Mouse (Mus musculus) T-helper 1 cell (primary cell): ENCODE measurements around the gene Gm20661.

ENCODE experiments used
- in situ Hi-C: fragments of 300-600 bp; cut with MboI, MseI; formaldehyde crosslinking; loops from one replicate; pipeline ENCODE4 v1.15.1; 2025; ENCODE audit warnings: high pct_unique_total_duplicates

The Gm20661 gene

DNA sequence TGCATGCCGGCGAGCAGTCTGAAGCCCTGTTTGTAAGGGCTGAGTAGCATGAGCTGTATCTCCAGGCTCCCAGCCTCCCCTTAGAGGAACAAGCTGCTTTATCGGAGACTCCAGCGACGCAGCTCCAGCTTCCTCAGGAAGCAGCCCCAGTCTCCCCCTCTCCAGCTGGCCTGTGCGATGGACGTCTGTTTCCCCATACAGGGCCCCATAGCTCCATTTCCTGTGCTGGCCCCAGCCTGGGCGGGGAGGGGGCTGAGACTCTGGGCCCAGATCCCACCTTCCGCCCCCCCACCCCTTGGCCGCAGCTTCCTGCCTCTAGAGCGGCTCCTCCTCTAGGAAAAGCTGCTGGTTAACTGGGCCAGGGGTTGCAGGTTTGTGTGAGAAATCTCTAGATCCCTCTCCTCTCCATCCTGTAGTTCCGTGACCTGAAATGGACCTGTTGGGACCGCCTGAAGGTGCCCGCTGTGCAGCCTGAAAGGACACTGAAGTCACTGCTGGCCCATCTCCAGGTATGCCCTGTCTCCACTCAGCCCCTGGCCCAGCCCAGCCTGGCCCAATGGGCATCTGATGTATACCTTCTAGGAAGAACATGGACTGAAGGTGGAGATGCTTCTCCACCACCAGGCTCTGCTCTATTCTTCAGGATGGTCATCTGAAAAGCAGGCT is at the start of gene Gm20661:
Gm20661 (plus strand) TSS at position 378 of the 666 bp plus-strand sequence.
- in situ Hi-C loops, result no loop called here

DNA sequence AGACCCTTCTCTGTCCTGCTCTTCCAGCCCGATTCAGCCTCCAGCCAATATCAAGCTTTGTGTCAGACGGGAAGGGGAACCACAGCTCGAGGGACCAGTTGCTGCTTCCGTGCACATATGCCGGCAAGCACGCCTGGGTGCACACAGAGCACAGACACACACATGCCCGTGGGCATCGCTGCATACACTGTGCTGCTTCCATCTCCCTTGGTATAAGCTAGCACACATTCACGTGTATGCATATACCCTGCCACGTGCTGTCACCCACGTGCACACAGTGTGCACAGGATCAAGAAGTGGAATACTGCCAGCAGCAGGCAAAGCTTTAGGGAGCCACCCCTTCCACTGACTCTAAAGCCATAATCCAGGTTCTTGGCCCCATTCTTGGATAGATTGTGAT is 48.7 kb upstream of the Gm20661 start:
- in situ Hi-C loops, result no loop called here

DNA sequence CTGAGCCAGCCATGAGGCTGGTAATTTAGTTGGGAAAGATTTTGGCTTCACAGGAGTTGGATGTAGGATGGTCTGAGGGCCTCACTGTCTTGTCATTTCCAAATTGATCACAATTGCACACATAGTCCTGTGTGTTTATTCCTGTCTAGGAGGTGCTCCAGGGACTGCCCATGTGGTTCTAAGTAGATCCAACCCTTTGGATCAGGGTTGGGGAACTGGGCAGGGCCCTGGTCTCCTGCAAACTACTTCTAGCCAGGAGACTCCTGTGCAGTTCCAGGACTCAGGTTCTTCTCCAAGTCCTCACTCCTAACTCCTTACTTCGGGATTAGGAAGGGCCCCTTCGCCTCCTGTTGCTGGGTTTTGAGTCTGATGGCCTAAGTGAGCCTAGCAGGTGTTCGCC is 47.5 kb upstream of the Gm20661 start, which contains the start of gene Camkv:
Camkv (plus strand) TSS at position 301 of the 400 bp plus-strand sequence.
- in situ Hi-C loops, result no loop called here

DNA sequence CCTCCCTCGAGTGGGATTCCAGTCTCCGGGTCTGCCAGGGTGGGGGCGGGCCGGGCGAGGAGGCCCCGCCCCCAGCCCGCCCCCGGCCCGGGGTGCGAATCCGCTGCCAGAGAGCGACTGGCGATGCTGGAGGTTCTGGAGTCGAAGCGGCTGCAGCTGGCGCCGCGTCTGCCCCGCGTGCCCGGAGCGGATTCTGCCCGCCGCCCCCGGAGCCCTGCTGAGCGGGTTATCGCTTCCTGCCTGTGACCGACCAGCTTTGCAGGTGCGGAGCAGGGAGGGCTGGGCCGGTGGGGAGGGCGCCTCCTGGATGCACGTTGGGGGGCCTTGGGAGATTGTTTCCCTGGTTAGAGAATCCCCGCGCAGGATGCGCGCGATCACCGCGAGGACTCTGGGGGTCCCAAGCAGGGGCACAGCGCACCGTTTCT is 47.1 kb upstream of the Gm20661 start:
- in situ Hi-C loops, result no loop called here

DNA sequence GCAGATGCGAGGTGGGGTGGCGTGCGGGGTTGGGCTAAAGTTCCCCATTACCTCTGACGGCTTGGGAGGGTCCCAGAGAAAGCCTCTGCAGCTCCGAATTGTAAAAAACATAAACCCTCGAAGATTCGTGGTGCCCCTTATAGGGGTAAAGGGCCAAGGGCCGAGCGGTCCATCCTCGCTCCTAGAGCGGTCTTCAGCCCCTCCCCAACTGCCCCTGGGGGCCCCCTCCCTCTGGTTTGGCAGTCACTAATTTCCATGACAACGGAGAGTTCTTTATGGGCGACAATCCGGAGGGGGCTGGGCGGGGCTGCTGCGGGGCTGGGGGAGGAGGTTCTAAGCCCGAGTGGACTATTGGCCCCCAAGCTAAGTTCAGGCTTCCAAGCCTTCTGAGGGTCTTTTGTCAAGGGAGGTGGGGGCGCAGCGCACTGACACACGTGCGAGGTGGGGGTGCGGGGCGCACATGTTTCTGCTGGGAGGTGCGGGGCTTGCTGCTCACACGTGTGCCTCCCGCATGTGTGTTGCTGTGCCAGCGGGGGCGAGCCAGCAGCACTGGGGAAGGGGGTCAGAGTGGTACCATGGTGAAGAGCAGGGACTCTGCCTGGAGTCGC is 46.5 kb upstream of the Gm20661 start:
- in situ Hi-C loops, result no loop called here

DNA sequence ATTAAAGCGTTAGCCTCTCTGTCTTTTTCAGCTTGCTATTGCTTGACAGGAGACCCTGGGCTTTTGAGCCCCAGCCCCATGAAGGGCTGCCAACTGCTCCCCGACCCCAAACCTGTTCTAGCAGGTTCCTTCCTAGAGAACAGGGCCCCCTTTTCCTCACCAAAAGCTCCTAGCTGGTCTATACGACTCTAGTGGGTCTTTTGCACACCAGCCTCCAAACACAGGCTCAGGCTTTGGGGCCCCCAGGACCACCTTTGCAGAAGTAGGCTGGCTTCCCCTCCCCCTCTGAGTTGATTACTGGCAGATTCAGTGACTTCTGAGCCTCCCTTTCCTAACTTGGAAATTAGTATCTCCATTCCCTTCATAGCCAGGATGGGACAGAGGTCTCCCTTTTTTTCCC is 46.0 kb upstream of the Gm20661 start:
- in situ Hi-C loops, result no loop called here

DNA sequence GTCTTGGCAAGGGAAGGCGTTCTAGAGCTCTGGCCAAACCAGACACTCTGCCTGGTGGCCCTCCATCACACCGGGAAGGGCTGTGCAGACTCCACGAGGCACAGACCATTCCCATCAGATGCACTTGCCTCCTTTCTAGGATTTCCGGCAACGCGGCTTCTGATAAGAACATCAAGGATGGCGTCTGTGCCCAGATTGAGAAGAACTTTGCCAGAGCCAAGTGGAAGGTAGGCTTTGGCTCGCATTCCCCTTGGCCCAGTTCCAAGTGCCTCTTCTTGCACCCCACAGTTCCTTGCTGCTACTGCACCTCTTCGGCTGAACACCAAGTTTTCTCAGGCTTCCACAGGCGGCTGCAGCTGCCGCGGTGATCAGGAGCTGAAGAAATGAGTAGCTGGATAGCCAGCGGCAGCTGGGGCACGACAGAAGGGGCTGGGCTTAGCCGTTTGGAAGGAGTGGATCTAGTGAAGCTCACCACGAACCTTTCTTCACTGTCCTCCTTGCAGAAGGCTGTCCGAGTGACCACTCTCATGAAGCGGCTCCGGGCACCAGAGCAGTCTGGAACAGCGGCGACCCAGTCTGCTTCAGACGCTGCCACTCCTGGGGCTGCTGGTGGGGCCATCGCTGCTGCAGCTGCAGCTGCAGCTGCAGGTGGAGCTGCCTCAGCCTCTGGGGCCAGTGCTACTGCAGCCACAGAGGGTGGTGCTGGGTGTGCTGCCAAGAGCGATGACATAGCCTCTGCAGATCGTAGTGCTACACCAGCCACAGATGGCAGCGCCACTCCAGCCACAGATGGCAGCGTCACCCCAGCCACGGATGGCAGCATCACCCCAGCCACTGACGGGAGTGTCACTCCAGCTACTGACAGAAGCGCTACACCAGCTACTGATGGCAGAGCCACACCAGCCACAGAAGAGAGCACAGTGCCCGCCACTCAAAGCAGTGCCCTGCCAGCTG is 35.3 kb upstream of the Gm20661 start:
- in situ Hi-C loops, result no loop called here

DNA sequence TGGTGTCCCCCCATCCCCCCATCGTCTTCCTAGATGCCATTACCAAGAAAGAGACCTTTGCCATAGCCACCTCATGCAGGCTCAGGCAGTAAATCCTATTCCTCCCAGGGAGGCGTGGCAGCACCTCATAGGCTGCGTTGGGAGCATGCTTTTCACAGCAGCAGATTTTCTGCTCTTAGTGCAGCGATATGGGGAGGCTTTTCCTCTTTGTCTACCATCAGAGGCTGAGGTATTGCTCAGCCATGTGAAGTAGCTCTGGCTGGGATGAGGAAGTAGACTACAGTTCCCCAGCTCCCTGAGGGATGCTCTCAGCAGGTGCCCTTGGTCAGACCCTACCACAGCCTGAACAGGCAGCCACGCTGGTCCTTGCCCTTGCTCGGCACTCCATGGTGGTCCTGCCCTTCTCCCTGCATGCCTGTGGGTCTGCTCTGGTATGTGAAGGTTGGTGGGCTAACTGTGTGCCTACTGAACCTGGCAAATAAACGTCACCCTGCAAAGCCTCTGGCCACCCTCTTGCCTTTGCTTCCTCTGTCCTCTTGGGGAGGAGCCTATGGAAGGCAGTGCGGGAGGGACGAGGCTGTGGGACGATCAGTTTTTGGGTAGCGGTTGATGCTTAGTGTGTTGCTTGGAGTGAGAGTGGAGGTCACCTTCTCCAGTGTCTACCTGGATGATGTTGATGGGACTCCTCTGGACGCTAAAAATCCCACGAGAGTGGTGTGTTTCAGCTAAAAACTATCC is 33.5 kb upstream of the Gm20661 start:
- in situ Hi-C loops, result no loop called here

DNA sequence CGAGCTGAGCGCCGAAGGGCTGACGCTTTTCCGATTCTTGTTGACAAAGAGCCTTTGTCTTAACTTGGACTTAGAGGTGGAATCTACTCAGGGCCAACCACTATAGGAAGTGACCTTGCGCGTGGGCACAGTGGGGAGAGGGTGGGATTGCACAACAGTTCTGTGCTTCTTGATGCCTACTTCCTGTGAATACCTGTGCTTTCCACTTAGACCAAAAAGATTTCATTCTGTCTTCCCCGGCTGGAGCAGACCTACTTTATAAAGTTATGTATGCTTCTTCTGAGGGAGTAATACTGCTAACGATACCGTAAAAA is 33.0 kb upstream of the Gm20661 start, which contains the start of gene Traip:
Traip (plus strand) TSS at position 215 of the 314 bp plus-strand sequence.
- in situ Hi-C loops, result no loop called here

DNA sequence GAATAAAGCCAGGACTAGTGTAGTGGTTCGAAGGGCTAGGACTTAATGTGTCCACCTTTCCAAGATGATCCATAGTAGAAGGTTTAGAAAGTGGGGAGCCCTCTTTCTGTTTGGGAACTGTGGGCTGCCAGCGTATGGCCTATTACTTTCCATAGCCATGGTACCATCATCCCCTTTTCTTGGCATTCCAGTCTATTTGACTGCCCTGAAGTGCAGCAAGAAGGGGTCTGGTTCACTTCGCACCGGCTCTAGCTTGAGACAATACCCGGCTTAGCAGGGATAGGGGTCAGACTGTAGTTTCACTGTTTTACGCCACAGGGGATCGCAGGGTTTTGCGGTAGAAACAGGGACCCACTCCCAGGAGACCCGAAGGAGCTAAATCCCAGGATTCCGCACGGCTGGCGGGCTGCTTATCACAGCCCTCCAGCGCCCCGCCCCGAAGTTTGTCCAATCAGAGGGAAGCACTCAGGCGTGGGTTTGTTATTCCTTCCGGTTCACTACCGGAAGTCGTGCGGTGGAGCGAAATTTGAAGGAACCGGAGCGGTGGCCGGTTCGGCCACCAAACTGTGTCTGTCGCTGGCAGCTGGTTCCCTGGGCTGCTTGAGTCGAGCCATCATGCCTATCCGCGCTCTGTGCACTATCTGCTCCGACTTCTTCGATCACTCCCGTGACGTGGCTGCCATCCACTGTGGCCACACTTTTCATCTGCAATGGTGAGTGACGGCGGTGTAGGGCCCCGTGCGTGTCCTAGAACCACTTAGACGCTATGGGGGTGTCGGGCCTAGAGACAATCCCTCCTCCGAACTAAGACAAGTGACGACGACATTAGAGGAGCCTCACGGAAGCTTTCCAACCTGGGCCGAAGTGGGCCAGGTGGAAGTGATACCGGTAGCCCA is 32.1 kb upstream of the Gm20661 start:
- in situ Hi-C loops, result no loop called here

DNA sequence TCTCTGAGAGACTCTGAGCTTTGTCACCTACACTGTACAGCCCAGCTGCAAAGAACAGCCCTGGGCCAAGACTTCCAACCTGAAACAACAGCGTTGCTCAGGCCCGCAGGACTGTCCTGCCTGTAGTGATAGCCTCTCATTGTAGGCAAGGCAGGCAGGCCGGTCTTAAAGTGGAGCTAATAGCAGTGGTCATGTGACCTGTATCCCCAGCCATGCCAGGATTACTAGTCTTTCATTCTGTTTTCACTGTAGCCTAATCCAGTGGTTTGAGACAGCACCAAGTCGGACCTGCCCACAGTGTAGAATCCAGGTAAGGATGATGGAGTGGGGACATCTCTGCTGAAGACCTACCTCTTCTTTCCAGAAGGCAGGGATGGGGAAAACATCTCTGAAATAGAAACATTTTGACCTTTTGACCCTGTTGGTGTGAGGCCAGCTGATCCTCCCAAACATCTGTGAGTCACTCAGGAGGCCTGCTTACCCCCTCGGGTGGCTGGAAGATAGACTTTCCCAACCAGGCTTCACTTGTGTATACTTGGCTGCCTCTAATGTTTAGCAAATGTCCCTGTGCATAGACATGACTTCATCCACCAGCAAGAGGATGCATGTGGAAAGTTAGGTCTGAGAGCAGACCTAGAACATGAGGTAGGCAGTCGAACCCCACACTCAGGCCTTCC is 27.1 kb upstream of the Gm20661 start:
- in situ Hi-C loops, result no loop called here

DNA sequence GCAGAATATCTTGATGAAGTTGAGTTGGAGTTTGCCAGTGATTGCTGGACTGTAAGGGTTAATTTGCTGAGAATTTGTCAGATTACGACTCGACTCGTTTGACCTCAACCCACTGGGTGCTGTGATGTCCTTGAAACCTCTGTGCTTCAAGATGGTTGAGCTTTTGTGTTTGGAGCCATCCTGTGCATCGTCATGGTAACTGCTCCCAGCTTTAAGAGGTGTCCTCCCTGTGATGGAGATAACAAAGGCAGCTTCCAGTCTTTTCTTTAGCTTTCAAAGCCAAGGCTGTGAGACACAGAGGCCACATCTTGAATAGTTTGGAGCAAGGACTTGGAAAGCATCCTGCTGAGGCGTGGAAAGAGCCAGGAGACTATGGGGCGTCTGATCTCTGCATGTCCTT is 25.7 kb upstream of the Gm20661 start:
- in situ Hi-C loops, result no loop called here

DNA sequence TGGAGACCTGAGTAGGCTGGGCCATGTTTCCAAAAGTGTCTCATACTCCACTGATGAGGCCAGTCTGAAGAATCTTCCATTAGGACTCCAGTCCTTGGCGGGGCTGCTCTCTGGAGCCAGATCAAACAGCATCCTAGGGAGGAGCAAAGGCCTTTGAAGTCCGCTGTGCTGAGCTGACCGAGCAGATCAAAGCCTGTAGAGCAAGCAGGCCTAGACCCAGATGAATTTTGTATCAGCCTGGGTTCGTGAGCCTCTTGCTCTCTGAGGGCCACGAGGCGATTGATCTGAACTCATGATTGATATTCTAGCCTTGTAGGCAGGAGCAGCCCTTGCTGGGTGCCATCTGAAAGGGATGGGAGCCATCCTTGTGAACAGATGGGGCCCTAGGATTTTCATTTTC is 23.0 kb upstream of the Gm20661 start:
- in situ Hi-C loops, result loop anchor here (5.0 kb wide), 1 partner anchor 107 kb away; no protein-coding TSS in a partner anchor

DNA sequence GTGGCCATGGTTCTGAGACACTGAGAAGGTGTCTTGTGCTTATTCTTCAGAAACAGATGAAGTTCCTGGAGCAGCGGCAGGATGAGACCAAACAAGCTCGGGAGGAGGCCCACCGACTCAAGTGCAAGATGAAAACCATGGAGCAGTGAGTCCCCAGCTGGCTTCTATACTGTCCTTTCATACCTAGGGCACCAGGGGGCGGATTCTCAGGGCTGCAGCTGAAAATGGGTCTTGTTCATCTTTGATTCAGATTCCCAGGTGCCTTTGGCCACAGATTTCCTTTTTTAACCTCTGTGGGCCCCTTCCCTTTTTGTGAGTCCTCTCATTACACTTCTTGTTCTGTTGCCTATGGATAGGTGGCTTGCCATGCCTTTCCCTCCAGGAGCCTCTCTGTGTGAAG is 21.9 kb upstream of the Gm20661 start:
- in situ Hi-C loops, result loop anchor here (5.0 kb wide), 1 partner anchor 106 kb away; no protein-coding TSS in a partner anchor

DNA sequence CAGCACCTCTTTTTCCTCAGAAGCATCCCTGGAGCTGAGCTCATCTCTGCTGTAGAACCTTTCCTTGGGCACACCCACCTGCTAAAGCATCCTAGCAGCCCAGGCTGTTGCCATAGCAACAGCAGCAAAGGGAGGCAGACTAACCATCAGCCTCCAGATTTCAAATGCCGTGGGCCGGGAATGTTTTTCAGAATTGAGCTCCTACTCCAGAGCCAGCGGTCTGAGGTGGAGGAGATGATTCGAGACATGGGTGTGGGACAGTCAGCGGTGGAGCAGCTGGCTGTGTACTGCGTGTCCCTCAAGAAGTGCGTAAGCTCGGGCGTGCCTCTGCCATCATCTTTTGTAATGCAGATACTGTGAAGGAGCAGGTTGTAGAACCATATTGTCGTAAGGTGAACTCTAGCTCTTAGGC is 21.5 kb upstream of the Gm20661 start:
- in situ Hi-C loops, result loop anchor here (5.0 kb wide), 1 partner anchor 106 kb away; no protein-coding TSS in a partner anchor

DNA sequence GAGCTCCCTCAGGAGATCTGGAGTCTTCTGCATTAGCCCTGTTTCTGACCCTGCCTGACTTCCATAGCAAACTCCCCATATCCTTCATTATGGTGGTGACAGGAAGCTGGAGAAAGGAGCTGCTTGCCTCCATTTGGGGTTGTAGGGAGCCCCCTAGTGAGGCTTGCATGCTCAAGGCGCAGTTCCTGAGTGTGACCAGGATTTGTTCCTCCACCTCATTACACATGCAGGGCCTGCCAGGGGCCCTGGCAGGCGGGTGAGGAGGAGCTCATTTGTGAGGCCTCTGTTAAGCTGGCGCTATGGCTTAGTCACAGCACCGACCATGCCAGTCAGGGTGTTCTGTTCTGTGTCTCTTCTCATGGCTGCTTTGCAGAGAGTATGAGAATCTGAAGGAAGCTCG is 21.0 kb upstream of the Gm20661 start:
- in situ Hi-C loops, result loop anchor here (5.0 kb wide), 1 partner anchor 105 kb away; no protein-coding TSS in a partner anchor

DNA sequence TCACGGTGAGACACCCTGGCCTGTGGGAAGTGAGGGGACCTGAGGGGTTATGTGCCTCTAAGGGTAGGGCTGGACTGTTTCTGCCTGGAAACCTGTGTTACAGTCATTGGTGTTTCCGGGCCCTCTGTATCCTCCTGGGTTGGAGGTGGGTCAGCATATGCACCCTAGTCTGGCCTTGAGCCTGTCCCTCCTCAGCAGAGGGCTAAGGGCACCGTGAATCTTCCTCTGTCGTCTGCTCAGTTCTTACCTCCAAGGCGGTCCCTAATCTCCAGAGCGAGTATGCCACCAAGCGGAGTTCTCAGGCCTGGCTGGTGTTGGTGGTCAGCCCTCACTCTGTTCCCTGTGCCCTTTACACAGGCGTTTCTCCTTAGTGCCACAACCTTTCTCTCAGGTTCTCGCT is 19.9 kb upstream of the Gm20661 start:
- in situ Hi-C loops, result loop anchor here (5.0 kb wide), 1 partner anchor 104 kb away; no protein-coding TSS in a partner anchor

DNA sequence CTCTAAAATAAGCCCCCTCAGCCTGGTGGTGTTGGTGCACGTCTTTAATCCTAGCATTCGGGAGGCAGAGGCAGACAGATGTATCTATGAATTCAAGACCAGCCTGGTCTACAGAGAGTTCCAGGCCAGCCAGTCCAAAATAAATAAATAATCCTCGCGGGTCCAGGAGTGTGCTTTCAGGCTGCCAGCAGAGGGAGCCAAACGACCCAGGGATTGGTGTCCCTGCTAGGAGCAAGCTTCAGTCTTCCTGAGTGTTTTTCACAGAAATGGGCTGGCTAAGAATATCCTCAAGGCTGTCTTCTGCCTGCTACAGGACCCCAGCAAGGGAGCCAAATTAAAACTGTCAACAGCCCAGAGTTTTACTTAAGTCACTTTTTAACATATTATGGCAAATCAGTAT is 19.2 kb upstream of the Gm20661 start:
- in situ Hi-C loops, result loop anchor here (5.0 kb wide), 1 partner anchor 104 kb away; no protein-coding TSS in a partner anchor

DNA sequence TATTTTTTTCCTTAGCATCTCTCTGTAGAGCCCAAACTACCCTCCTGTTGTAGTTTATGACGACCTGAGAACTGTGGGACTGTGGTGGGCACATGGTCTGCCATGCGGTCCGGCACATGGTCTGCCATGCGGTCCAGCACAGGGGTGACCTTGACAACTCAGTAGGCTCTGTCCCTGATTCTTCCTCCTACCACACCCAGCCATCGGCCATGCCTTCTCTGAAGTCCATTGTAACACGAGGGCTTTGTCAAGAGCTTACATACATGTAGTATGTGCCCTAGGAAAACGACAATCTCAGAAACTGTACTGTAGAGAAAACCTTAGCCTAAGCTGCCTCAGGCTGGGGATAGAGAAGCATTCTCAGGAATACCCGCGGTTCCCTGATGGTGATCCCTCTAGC is 18.2 kb upstream of the Gm20661 start:
- in situ Hi-C loops, result loop anchor here (5.0 kb wide), 1 partner anchor 103 kb away; no protein-coding TSS in a partner anchor

DNA sequence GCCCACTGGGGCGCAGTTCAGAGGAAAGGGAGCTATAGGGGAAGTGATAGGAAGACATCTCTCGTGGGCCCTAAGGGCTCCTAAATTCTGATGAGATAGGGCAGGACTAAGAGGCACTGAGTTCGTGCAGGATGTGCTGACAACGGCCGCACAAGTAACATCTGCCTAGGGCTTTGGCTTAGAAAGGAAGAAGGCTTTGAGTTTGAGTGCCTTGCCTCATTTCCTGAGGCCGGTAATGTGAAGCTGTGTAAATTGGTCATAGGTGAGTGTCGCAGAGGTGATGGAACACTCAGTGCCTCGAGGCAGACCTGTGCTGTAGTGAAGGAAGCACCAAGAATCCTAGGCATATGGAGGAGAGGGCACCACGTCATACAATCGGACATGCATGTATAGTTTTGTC is 16.2 kb upstream of the Gm20661 start:
- in situ Hi-C loops, result no loop called here
